Comparison of ENCODE assay signal across 27 mouse cellular contexts in genomic region chr19:23946026-23946685, GRCm38 (mm10).
DNase-seq lines count a peak whose midpoint lies in the region; ATAC-seq and TF ChIP-seq lines count a peak whose summit lies in the region.
"Had no signal": no experiment of that assay in that cellular context is flagged by ENCODE, and none has a peak within 500 bp of the region (broad histone marks: within the 10 kb centered on the region; RNA-seq: fewer than 3 reads in every experiment).

No protein-coding gene starts in this region.

- no peak overlapping the region for H3K4me2 ChIP-seq in forebrain, embryonic 11.5 days (ENCODE audit: low read depth, low read length, severe bottlenecking)
- no peak overlapping the region for H3K4me2 ChIP-seq in forebrain, postnatal 0 days (ENCODE audit: low read depth)
- H3K4me2 ChIP-seq in midbrain, embryonic 11.5 days = no peak overlapping the region
- H3K4me2 ChIP-seq in midbrain, embryonic 14.5 days (ENCODE audit: low read length) = no peak overlapping the region
- H3K4me2 ChIP-seq: embryonic facial prominence, embryonic 12.5 days; embryonic facial prominence, embryonic 15.5 days; forebrain, embryonic 12.5 days; forebrain, embryonic 15.5 days; heart, embryonic 11.5 days; hindbrain, embryonic 12.5 days; hindbrain, embryonic 15.5 days had no signal

- H3K36me3 ChIP-seq in forebrain, embryonic 11.5 days (ENCODE audit: control insufficient read depth, insufficient read depth, low read length) = no peaks in the 10 kb centered on the region
- peaks cover 65% of the 10 kb centered on the region for H3K36me3 ChIP-seq in forebrain, postnatal 0 days (ENCODE audit: insufficient read depth)
- no peaks in the 10 kb centered on the region for H3K36me3 ChIP-seq in midbrain, embryonic 11.5 days (ENCODE audit: control insufficient read depth, insufficient read depth, low read length)
- peaks cover 37% of the 10 kb centered on the region for H3K36me3 ChIP-seq in midbrain, embryonic 14.5 days (ENCODE audit: control insufficient read depth, insufficient read depth, low read length)
- H3K36me3 ChIP-seq: embryonic facial prominence, embryonic 12.5 days; embryonic facial prominence, embryonic 15.5 days; forebrain, embryonic 12.5 days had no signal

- no peaks in the 10 kb centered on the region for H3K27me3 ChIP-seq in forebrain, embryonic 11.5 days (ENCODE audit: control insufficient read depth, insufficient read depth, low read length)
- no peaks in the 10 kb centered on the region for H3K27me3 ChIP-seq in forebrain, postnatal 0 days (ENCODE audit: insufficient read depth, low read length)
- H3K27me3 ChIP-seq in midbrain, embryonic 11.5 days (ENCODE audit: control insufficient read depth, insufficient read depth, low read length) = peaks cover 3% of the 10 kb centered on the region; the same call in 1 of the 2 replicates
- no peaks in the 10 kb centered on the region for H3K27me3 ChIP-seq in midbrain, embryonic 14.5 days (ENCODE audit: control insufficient read depth, insufficient read depth, low read length)
- H3K27me3 ChIP-seq: embryonic facial prominence, embryonic 12.5 days; embryonic facial prominence, embryonic 15.5 days; forebrain, embryonic 12.5 days; forebrain, embryonic 15.5 days; hindbrain, embryonic 12.5 days; hindbrain, embryonic 15.5 days had no signal

- no peak overlapping the region for H3K9ac ChIP-seq in forebrain, embryonic 11.5 days (ENCODE audit: low read length)
- H3K9ac ChIP-seq in forebrain, postnatal 0 days = no peak overlapping the region
- H3K9ac ChIP-seq in midbrain, embryonic 11.5 days (ENCODE audit: low read length) = no peak overlapping the region
- H3K9ac ChIP-seq in midbrain, embryonic 14.5 days (replicated peaks; ENCODE audit: low read length) = no peak overlapping the region
- H3K9ac ChIP-seq: embryonic facial prominence, embryonic 12.5 days; embryonic facial prominence, embryonic 15.5 days; forebrain, embryonic 12.5 days; forebrain, embryonic 15.5 days; hindbrain, embryonic 12.5 days; hindbrain, embryonic 15.5 days had no signal

- TF ChIP-seq CTCF in forebrain, postnatal 0 days (IDR thresholded peaks at IDR 0.05; ENCODE audit: low read depth) = no peak

- peaks cover 5% of the 10 kb centered on the region; the same call in 1 of the 2 replicates for H3K4me1 ChIP-seq in forebrain, embryonic 11.5 days (replicated peaks; ENCODE audit: control insufficient read depth, insufficient read depth, low read length)
- H3K4me1 ChIP-seq in forebrain, postnatal 0 days (ENCODE audit: insufficient read depth) = no peaks in the 10 kb centered on the region
- peaks cover 12% of the 10 kb centered on the region for H3K4me1 ChIP-seq in midbrain, embryonic 11.5 days (ENCODE audit: control insufficient read depth, insufficient read depth, low read length)
- H3K4me1 ChIP-seq in midbrain, embryonic 14.5 days (ENCODE audit: control insufficient read depth, insufficient read depth, low read length) = no peaks in the 10 kb centered on the region
- H3K4me1 ChIP-seq: embryonic facial prominence, embryonic 15.5 days had no signal

- no peak for ATAC-seq in forebrain, embryonic 11.5 days (replicated peaks; ENCODE audit: low FRiP score)
- no peak for ATAC-seq in forebrain, postnatal 0 days
- ATAC-seq in midbrain, embryonic 11.5 days (ENCODE audit: low FRiP score) = no peak
- no peak for ATAC-seq in midbrain, embryonic 14.5 days (ENCODE audit: low FRiP score, low TSS enrichment)
- ATAC-seq in granulocyte monocyte progenitor cell, adult 5-6 weeks (replicated peaks; ENCODE audit: poor library complexity, severe bottlenecking) = peak; percentile 92
- peak; percentile 80 for ATAC-seq in megakaryocyte progenitor cell, adult 5-6 weeks (replicated peaks; ENCODE audit: poor library complexity)
- ATAC-seq: activated CD4-positive, CD25-positive, alpha-beta regulatory T cell, adult 4 months; CD4-positive, CD25-positive, alpha-beta regulatory T cell, adult 4 months; forebrain, embryonic 15.5 days; intestine, postnatal 0 days had no signal

- H3K27ac ChIP-seq in forebrain, embryonic 11.5 days (ENCODE audit: low read depth, low read length) = no peak overlapping the region
- H3K27ac ChIP-seq in forebrain, postnatal 0 days (ENCODE audit: low read depth, low read length) = no peak overlapping the region
- no peak overlapping the region for H3K27ac ChIP-seq in midbrain, embryonic 11.5 days (ENCODE audit: low read depth, low read length)
- H3K27ac ChIP-seq in midbrain, embryonic 14.5 days (replicated peaks; ENCODE audit: low read depth, low read length) = no peak overlapping the region
- H3K27ac ChIP-seq: embryonic facial prominence, embryonic 12.5 days; embryonic facial prominence, embryonic 15.5 days; forebrain, embryonic 12.5 days; forebrain, embryonic 15.5 days; gastrocnemius, adult 2 months; heart, adult 2 months; hindbrain, embryonic 12.5 days; hindbrain, embryonic 15.5 days had no signal

- 87% methylated on average over 6 of the region's 6 CpGs for WGBS in forebrain, embryonic 11.5 days
- 88% methylated on average over 6 of the region's 6 CpGs for WGBS in forebrain, postnatal 0 days
- WGBS in midbrain, embryonic 11.5 days = 87% methylated on average over 6 of the region's 6 CpGs
- 89% methylated on average over 6 of the region's 6 CpGs for WGBS in midbrain, embryonic 14.5 days

- no peaks in the 10 kb centered on the region for H3K9me3 ChIP-seq in forebrain, embryonic 11.5 days (ENCODE audit: control insufficient read depth, low read length)
- no peaks in the 10 kb centered on the region for H3K9me3 ChIP-seq in forebrain, postnatal 0 days (ENCODE audit: low read length)
- no peaks in the 10 kb centered on the region for H3K9me3 ChIP-seq in midbrain, embryonic 11.5 days (ENCODE audit: control insufficient read depth, low read length)
- no peaks in the 10 kb centered on the region for H3K9me3 ChIP-seq in midbrain, embryonic 14.5 days (ENCODE audit: control insufficient read depth, low read length)
- H3K9me3 ChIP-seq: embryonic facial prominence, embryonic 12.5 days; embryonic facial prominence, embryonic 15.5 days; forebrain, embryonic 12.5 days; forebrain, embryonic 15.5 days; hindbrain, embryonic 12.5 days; hindbrain, embryonic 15.5 days had no signal

- no peak overlapping the region for H3K4me3 ChIP-seq in forebrain, embryonic 11.5 days (ENCODE audit: low read depth, low read length)
- no peak overlapping the region for H3K4me3 ChIP-seq in forebrain, postnatal 0 days (ENCODE audit: low read depth, low read length)
- no peak overlapping the region for H3K4me3 ChIP-seq in midbrain, embryonic 11.5 days (ENCODE audit: low read depth, low read length)
- no peak overlapping the region for H3K4me3 ChIP-seq in midbrain, embryonic 14.5 days (replicated peaks; ENCODE audit: low read depth, low read length)
- H3K4me3 ChIP-seq: embryonic facial prominence, embryonic 12.5 days; embryonic facial prominence, embryonic 15.5 days; forebrain, embryonic 12.5 days; forebrain, embryonic 15.5 days; gastrocnemius, adult 2 months; heart, adult 2 months; hindbrain, embryonic 12.5 days; hindbrain, embryonic 15.5 days had no signal

- DNase-seq in forebrain, embryonic 11.5 days (ENCODE audit: low spot score) = peak; percentile 32
- DNase-seq in forebrain, postnatal 0 days = no peak
- DNase-seq in midbrain, embryonic 11.5 days (ENCODE audit: low spot score, missing footprints) = peak; percentile 33
- DNase-seq in midbrain, embryonic 14.5 days = no peak
- DNase-seq in left cerebral cortex, postnatal 10 days (ENCODE audit: extremely low spot score in 1 of 2, low spot score in 2 of 2) = no peak
- DNase-seq in frontal cortex, postnatal 25 days (ENCODE audit: low spot score in 2 of 2) = no peak
- DNase-seq: adrenal gland, postnatal 10 days; adrenal gland, postnatal 36 days; cerebellum, adult 18-20 months; cerebellum, adult 9-10 months; cerebellum, postnatal 14 days; gastrocnemius, adult 2 months; gastrocnemius, postnatal 14 days; heart, adult 2 months; heart, postnatal 36 days had no signal

- intact Hi-C loops in left cerebral cortex, postnatal 10 days (cut with DNase I) = no loop called here

Comparison
In these comparisons a context has a peak if more than half of its experiments do, and no peak if none do; other contexts are left out.
1. DNase-seq: peak in forebrain, embryonic 11.5 days (single experiment) and midbrain, embryonic 11.5 days (single experiment); none in forebrain, postnatal 0 days (single experiment), midbrain, embryonic 14.5 days (single experiment), left cerebral cortex, postnatal 10 days (0 of 2) and frontal cortex, postnatal 25 days (0 of 2).
2. ATAC-seq: peak in granulocyte monocyte progenitor cell, adult 5-6 weeks (single experiment) and megakaryocyte progenitor cell, adult 5-6 weeks (single experiment); none in forebrain, embryonic 11.5 days (single experiment), forebrain, postnatal 0 days (single experiment), midbrain, embryonic 11.5 days (single experiment) and midbrain, embryonic 14.5 days (single experiment).